Mouse (Mus musculus) lung, postnatal 10 days (tissue): ENCODE measurements around the gene Mmrn2.
"Not testable (repeated sequence)": the region's sequence is repeated elsewhere in the genome, so short reads cannot be mapped to it uniquely, and the experiment has no call there.

Source experiments
- DNase-seq: peaks from one replicate; pipeline ENCODE4 v3.0.0; 2021

The Mmrn2 gene

DNA sequence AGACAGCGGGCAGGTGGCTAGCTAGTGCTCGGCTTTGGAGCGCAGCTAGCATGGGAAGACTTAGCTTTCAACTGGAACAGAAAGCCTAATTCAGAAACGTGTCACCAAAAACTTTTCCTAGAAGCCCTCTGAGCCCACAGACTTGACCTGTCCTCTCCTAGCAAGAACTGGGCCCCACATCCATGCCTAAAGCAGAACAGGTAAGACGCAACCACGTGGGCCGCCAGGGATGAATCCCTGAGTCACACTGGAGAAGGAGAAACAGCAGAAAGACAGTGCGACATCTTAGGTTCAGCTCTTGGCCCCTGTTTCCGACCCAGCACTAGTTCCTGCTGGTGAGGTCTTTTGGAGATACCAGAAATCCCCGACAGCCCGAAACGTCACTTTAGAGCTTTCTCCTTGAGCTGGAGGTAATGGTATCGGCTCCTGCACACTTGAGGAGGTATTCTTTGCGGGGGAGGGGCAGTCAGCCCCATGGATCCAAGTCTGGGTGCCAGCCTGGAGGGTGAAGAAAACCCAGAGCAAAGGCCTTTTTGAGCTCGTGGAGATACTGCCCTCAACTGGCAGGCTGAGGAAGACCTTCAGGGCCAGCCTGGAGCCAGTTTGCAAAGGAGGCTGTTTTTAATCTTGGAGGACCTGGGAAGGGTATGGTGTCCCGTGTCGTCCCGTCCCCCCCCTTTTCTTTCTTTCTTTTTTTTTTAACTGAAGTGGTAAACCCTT, 12.4 kb upstream of the Mmrn2 start:
- peak; percentile 85 for DNase-seq

DNA sequence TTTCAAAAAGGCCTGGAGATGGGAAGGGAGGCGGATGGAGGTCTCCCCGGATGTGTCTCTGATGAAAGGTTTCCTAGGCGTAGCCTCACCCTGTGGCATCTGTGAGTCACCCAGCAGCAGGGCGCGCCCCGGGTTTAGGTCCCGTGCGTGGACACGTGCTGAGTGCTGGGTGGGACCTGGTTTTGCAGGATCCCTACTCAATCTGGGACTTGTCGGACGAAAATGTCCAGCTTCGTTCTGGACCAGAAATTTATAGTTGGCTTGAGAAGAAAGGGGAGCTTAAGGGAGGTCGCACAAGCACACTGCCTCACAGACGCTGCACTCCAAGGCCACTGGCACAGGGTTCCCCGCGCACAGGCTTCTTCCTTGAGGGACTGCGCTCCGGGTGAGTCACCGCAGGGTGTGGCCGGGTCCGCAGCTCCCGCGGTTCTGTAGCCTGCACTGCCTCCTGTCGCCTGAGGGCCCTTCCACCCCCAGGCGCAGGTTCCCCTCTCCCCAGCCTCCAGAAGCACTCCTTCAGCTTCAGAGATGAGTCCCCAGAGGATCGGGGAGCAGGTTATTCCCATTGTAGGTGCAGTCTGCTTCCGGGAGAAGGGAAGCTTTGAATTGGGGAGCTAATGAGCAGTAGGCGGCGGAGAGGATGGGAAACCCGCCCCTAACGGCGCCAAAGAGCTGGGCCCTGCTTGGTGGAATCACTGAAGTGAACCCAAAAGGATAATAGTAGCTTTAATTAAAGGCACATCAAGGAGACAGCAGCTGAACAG, 11.6 kb upstream of the Mmrn2 start:
- peak; percentile 81 for DNase-seq

DNA sequence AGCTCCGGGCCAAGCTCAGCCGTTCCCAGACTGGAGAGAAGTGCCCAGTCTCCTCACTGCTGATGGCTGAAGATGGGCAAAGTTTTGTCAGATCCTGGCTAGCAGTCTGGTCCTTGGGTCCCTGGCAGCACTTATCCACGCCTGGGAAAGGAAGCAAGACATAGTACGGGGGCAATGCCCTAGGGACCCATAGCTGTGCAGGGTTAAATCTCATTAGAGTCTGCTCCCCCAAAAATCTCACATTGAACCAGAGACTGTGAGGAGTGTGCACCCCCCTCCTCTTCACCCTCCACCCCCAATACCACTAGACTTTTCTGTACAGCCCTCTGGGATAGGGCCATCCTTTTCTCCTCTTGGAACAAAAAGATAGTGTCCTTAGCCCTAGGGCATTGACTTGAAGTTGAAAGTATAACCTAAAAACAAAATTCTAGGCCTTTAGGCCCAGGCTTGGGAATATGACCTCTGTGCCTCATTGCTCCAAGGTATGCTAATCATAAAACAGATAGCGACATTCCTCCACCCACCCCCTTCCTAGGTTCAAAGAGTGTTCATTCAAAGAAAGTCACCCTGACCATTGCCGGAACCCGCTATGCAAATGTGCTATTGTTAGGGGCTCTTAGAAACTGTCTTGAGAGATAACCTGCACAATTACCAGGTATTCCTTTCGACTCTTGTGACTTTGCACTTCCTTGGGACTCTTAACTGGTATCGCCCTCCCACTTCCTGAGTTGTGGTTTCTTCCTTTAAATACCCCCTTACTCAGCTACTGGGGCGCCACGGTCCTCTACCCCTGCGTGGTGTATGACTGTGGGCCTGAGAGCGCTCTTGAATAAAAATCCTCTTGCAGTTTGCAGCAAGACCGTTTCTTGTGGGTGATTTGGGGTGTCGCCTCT, 10.8 kb upstream of the Mmrn2 start:
- DNase-seq: not testable (repeated sequence)

DNA sequence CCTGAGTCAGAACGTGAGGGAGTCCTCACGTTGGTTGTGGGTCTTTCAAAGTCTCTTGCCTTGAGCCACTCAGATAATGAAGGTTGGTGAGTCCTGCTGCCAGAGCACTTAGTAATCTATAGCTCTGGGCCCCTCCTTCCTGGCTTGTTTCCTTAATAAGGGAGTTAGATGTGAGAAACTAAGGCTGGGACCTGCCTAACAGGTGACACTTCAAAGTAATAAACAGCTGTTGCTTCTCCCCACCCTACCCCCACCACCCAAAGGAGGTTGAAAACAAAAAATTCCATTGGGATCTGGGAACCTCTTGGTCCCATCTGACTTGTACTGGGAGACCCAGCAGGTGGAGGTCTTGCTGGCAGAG, 10.1 kb upstream of the Mmrn2 start:
- DNase-seq: no peak

DNA sequence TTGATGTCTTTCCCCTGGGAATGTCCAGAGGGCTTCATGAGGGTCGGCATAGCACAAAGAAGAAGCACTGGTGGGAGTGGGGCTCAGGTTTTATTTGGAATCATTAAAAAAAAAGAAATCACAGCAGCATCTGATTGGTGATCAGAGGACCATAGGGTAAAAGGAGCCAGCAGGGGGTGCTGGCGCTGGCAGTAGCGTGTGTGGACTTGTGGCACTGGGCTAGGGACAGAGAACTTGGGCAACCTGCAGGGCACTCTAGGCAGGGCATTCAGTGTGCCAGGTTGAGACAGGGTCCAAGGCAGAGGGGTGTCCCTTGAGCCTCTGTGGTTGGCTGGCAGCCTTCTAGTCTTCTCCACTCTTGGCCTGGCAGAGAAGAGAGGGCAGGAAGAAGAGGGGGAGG, 5.1 kb upstream of the Mmrn2 start:
- no peak for DNase-seq

DNA sequence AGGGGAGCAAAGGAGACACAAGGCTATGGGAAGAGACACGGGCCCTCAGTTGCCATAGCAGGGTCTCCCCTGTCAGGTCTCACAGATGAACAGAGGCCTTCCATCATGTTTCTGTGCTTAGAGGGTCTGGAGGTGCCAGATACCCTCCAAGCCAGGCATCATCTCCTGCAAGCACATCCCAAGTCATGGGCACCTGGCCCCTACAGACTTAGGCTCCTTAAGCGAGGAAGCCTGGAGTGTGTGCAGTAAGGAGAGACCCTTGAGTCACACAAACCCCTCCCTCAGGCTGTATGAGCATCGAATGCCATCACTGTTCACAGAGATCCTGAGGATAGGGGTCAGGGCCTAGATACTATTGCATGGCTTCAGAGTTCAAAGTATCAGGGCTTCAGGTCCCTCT, 4.3 kb upstream of the Mmrn2 start:
- no peak for DNase-seq

DNA sequence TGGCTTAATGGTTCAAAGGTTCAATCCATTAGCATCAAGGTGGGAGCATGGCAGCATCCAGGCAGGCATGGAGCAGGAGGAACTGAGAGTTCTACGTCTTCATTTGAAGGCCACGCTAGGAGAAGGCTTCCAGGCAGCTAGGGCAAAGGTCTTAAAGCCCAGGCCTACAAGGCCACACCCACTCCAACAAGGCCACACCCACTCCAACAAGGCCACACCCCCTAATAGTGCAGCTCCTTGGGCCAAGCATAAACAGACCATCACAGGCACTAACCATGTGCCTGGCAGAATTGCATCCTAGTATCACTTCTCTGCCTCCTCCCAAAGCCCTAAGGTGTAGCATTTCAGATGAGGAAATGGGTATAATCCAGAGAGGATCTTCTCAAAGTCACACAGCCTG, 3.5 kb upstream of the Mmrn2 start:
- DNase-seq: no peak

DNA sequence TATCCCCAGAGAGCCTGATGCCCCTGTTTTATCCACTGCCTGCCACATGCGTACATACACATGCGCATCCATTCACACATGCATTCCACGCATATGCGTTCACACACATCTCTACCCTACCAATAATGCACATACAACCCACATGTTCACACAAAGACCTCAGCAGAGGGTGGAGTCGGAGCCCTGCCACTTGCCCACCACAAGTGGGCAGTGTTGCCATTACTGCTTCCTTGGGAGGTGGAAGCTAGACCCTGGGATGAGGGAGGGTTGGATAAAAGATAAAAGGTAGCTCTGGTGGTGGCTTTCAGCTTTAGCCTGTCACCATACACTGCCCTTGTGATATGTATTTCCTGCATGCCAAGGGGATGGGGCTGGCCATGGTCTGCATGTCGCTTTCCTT, 2.6 kb upstream of the Mmrn2 start:
- peak; percentile 78 for DNase-seq

DNA sequence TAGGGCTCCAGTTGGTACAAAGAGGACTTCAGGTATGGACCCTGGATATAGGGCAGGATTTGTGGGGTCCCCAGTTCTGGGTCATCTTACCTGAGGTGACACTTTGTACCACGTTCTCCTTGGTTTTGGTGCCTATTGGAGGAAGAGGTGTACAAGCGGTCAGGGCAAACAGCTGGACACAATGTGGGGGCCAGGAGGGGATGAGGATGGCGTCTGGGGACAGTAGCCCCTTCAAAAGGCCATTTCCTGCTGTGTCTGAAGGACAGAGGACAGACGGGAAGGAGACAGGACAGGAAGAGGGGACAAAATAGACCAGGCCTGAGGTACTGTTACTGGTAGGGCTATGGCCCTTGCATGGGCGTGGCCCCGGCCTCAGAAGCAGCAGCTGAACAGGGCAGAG, 1.7 kb upstream of the Mmrn2 start:
- DNase-seq: no peak

DNA sequence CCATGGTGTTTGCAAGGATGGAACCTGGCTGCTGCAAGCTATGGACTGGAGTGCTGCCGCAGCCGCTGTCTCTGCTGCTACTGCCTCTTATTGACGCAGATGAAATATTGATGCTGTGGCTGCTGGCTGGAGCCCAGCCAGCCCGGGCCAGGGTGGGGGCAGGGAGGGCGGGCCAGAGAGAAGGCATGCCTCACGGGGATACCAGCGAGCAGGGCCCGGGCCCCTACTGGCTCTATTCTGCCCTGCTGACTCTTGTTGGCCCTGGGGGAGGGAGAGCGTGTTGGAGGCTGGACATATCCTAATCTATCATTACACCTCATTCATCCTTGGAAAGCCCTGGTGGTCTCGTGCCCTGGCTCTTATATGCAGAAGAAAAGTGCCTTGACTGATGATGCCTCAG, 688 bp upstream of the Mmrn2 start, which contains the start of gene Sncg:
Sncg (minus strand) TSS at position 213 of the 400 bp plus-strand sequence.
- peak; percentile 20 for DNase-seq

DNA sequence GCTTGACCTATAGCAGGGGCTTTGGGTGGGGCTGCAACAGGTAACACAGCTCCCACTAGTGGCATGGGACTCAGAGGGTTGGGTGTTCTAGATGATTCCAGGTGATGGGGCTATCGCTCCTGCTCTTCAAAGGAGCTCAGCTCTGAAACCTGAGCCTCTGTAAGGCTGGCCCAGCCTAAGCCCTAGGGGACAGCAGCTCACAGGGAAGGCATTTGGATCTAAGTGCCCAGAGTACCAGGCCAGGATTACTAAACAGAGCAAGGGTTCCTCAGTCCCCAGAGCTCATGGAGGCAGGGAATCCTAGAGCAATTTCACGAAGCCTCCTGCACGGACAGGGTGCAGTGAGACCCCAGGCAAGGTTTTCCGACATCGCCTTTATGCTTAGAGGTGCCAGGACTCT, 676 bp downstream of the Mmrn2 start:
- no peak for DNase-seq

DNA sequence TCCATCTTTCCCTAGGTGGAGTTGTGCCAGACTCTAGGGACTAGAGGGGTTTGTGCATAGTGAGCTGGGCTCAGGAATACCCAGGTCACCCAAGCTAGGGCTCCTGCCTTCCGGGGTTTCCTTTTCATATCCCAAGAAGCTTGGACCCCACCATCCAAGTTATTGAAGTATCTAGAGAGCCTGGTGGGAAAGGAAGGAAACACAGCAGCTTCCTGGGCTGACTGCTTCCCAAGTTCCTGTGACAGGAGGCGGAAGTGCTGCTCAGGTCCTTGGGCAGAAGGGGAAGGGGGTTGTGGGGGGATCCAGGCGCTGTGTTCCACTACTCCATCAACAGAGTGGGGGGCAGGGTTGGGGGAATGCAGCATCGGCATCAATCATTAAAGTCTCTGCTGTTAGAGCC, 1.9 kb downstream of the Mmrn2 start:
- DNase-seq: no peak

DNA sequence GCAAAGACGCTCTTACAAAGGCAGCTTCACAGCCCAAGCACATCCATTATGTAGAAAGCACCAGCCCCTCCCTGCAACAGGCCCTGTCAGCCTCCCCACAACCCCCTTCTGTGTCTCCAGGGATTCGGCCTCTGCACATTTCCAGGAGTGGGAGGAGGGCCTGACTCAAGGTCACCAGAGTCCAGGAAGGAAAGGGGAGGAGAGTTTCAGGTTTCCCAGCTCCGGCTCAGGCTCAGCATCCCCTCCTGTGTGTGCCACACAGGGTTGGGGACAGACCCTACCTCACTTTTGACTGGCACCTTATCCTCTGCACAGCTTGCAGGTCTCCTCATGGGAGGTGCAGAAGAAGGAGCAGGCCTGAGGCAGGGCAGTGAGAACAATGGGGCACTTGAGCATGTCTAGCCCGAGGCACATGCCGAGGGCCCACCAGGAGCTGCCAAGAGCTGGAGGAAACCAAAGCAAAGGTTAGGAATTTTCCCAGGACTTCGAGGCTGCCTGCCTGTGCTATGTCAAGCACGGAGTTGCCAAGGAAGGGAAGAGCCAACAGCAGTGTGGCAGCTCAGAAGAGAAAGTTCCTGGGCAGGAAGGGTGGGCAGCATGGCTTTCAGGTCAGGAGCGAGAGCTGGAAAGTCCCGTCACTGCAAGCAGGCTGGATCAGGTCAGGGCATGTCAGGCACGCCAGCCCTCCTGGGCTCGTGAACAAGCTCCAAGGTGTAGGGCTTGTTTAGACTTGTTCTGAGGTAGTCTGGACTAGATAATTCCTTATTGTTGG, 3.5 kb downstream of the Mmrn2 start:
- peak; percentile 26 for DNase-seq

DNA sequence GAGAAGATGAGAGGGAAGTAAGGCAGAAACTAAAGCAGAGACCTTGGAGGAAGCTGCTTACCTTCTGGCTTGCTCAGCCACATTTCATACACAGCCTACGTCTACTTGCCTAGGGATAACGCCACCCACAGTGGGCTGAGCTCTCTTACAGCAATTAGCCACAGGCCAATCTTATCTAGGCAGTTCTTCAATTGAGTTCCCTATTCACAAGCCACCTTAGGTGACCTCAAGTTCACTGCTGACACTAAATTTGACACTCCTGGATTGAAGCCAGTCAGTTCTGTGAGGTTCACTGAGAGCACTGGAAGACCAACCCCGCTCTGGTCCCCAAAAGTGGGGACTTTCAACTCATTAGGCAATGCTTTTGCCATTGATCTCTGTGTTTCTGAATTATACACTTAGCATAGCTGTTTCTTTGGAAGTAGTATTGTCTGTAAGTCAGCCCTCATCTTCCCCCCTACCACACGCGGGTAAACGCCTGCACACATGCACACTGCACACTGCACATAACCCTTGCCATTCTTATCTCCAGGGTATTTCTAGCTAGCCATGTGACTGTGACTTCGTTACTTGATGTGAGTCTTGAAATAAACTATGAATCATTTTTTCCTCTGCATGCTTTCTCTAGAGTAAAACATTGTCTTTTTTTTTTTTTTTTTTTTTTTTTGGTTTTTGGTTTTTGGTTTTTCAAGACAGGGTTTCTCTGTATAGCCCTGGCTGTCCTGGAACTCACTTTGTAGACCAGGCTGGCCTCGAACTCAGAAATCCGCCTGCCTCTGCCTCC, 7.8 kb downstream of the Mmrn2 start:
- DNase-seq: no peak

DNA sequence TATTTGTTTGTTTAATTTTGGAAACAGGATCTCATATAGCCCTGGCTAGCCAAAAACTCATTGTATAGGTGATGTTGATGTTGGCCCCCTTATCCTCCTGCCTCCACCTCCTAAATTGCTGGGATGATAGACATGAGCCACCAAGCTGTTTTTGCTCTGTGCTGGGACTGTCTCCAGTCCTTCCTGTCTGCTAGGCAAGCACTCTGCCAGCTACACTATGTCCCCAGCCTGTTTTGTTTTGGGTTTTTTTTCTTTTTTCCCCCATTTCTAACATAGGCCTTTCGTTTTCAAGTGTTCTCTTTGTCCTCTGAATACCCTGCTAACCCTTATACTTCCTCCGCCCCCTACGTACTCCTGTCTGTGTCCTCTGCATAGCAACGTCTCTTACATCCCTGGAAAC, 18.0 kb downstream of the Mmrn2 start:
- no peak for DNase-seq

DNA sequence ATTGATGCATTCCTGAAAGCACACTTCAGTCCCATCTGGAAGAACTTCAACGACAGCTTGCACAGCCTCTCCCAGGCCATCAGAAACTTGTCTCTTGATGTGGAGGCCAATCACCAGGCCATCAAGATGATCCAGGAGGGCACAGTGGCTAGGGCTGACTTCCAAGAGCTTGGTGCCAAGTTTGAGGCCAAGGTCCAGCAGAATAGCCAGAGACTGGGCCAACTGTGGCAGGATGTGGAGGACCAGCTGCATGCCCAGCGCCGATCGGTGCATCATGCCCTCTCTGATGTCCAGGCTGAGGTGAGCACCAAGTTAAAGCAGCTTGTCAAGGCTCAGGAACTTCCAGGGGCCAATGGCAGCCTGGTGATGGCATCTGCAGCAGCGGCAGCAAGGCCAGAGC, 22.6 kb downstream of the Mmrn2 start:
- no peak for DNase-seq

DNA sequence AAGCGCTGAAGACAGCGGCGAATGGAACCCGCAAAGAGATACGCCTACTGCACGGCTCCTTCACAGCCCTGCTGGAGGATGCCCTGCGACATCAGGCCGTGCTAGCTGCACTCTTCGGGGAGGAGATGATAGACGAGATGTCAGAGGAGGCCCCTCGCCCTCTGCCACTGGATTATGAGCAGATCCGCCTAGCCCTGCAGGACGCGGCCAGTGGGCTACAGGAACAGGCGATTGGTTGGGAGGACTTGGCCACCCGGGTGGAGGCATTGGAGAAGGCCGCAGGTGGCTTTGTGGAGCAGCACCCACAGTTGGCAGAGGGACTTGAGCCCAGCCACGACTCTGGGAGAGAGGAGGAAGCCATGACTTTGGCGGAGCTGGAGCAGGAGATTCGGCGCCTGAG, 23.6 kb downstream of the Mmrn2 start:
- DNase-seq: no peak

DNA sequence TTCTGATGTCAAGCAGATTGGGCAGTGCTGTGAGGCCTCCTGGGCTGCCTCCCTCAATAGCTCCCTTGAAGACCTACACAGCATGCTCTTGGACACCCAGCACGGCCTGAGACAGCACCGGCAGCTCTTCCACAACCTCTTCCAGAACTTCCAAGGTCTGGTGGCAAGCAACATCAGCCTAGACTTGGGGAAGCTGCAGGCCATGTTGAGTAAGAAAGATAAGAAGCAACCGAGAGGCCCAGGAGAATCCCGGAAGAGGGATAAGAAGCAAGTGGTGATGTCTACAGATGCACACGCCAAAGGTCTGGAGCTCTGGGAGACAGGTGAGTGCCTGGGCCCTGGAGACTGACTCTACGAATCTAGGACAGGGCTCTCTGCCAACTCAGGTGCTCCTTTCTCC, 24.0 kb downstream of the Mmrn2 start:
- no peak for DNase-seq

DNA sequence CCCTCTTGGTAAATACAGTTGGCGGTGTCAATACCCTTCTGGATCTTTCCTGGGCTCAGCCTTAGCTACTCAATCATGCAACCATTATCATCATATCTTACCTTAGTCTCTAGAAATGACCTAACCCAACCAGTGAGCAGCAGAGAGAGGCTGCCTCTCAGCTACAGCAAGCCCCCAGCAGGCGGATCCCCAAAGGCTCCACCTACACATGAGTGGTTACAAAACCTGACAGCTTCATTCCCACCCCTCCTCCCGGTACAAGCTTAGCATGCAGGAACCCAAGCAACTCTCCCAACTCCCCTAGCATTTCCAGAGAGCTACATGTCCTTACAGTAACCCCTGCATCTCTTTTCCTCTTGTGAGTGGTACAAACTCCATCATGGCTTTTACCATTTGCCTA, 24.8 kb downstream of the Mmrn2 start:
- no peak for DNase-seq

DNA sequence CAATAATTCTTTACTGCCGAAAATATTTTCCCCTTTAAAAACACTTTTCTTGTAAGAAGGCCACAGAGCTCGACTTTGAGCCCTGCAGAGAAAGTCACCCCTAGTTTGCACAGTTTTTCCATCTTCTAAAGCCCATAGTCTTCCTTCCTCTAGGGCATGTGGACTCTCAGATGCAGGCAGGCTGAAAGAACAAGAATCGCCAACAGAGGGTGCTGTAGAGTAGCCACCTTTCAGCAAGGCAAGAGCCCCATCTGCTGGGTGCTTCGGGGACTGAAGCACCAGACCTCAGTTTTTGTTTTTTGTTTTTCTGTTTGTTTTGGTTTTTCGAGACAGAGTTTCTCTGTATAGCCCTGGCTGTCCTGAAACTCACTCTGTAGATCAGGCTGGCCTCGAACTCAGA, 25.9 kb downstream of the Mmrn2 start:
- peak; percentile 84 for DNase-seq

DNA sequence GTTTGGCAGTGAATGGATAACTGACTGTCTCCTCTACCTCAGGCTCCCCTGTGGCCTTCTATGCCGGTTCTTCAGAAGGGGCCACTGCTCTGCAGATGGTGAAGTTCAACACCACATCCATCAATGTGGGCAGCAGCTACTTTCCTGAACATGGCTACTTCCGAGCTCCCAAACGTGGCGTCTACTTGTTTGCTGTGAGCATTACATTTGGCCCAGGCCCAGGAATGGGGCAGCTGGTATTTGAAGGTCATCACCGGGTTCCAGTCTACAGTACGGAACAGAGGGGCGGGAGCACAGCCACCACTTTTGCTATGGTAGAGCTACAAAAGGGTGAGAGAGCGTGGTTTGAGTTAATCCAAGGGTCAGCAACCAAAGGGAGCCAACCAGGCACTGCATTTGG, 27.6 kb downstream of the Mmrn2 start:
- DNase-seq: peak; percentile 10

DNA sequence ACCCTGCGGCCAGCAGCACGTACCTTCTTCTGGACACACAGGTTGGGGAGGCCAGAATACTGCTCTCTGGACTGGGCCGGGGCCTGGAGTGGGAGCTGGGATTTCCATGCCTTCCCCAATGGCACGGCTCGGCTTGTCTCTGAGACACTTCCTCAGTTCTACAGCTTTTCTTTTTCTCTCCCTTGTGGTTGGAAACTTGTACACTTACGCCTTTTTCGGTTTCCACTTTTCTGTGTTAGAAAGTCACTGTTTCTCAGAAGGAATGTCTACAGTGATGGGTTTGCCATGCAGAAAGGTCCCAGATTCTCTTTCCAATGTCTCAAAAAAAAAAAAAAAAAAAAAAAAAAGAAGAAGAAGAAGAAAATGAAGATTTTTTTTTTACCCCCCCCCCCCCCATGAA, 28.2 kb downstream of the Mmrn2 start:
- no peak for DNase-seq
